8 mouse cellular contexts compared by ENCODE assay signal in the genomic region with DNA sequence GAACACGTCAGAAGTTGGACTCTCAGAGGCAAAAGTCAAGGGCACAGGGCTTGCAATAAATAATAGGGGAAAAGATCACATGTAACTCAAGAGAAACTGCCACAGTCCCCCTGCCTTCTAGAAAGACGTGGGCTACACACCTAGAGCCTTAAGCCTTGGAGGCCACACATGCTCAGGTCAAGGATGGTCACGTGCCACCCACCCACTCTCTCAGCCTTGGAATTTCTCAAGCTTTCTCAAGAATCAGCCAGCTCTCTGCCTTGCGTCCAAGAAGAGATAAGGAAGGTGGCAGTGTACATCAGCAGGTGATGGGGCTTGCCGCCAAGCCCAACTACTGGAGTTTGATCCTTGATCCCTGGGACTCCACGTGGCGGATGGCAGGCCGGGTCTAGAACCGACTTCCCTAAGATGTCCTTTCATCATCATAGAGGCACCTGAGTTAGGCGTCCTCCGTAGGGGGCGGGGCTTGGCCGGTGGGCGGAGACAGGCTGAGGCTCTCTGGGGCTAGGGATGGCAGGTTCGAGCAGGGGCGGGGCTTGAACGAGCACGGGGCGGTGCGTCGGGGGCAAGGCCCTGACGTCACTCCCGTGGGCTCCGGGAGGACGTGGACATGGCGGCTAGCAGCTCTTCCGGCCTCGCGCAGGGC. TPM values are rescaled to one million over a fixed set of nuclear protein-coding genes. Genes with fewer than 3 reads are reported as not detected.
DNase-seq lines count a peak whose midpoint lies in the region; ATAC-seq lines count a peak whose summit lies in the region.

A gene (plus strand): TSS at position 576 of the 646 bp plus-strand sequence.

- peak; percentile 88 for ATAC-seq in CD4-positive, CD25-positive, alpha-beta regulatory T cell, adult 4 months
- peak; percentile 76 for ATAC-seq in heart, embryonic 14.5 days (ENCODE audit: insufficient number of reproducible peaks, insufficient read depth, low FRiP score, low read depth)
- peak; percentile 82 for ATAC-seq in liver, embryonic 13.5 days (ENCODE audit: low read depth)
- peak; percentile 89 for ATAC-seq in stomach, embryonic 16.5 days (ENCODE audit: insufficient read depth, low FRiP score)

- H3K9ac ChIP-seq in heart, embryonic 14.5 days (ENCODE audit: low read length): peak within 1 kb of the TSS; percentile 83
- H3K9ac ChIP-seq in liver, embryonic 13.5 days: peak within 1 kb of the TSS; percentile 69
- H3K9ac ChIP-seq in stomach, embryonic 16.5 days (ENCODE audit: low read length): peak within 1 kb of the TSS; percentile 80

- DNase-seq in c-Kit-negative CD71-positive TER-119-positive erythroid progenitor cells, embryonic 14.5 days (ENCODE audit: low read depth, low spot score): peak; percentile 54
- DNase-seq in fibroblast of lung, adult 2 months (ENCODE audit: low read depth): peak; percentile 73
- DNase-seq in kidney, postnatal 14 days: peak; percentile 93
- peak; percentile 87 for DNase-seq in liver, embryonic 13.5 days
- DNase-seq in neural tube, embryonic 10.5 days (ENCODE audit: extremely low spot score, low spot score): peak; percentile 81

- peaks cover 12 to 23% of the 10 kb centered on the region in 2 experiments for H3K4me1 ChIP-seq in heart, embryonic 14.5 days (ENCODE audit: control insufficient read depth in 2 of 2, insufficient read depth in 2 of 2, low read length in 2 of 2)
- H3K4me1 ChIP-seq in liver, embryonic 13.5 days (replicated peaks): peaks cover 28% of the 10 kb centered on the region
- 0 out of 2 replicates have a peak, but pooled peaks cover 7% of the 10 kb centered on the region for H3K4me1 ChIP-seq in stomach, embryonic 16.5 days (ENCODE audit: control insufficient read depth, insufficient read depth, low read length)

- peak within 1 kb of the TSS; percentile 74 for H3K4me2 ChIP-seq in heart, embryonic 14.5 days (ENCODE audit: low read length)
- H3K4me2 ChIP-seq in liver, embryonic 13.5 days: peak within 1 kb of the TSS; percentile 76
- peak within 1 kb of the TSS; percentile 60 for H3K4me2 ChIP-seq in stomach, embryonic 16.5 days (ENCODE audit: low read depth, low read length)

- WGBS in heart, embryonic 14.5 days: 7% methylated on average over 29 of the region's 29 CpGs
- 7% methylated on average over 29 of the region's 29 CpGs for WGBS in liver, embryonic 13.5 days (ENCODE audit: insufficient replicate concordance)
- 6% methylated on average over 29 of the region's 29 CpGs for WGBS in stomach, embryonic 16.5 days

- peak within 1 kb of the TSS; percentile 59 to 76 for H3K4me3 ChIP-seq in heart, embryonic 14.5 days (ENCODE audit: control insufficient read depth in 1 of 2, insufficient read depth in 1 of 2, low read depth in 1 of 2, low read length in 2 of 2)
- peak within 1 kb of the TSS; percentile 70 for H3K4me3 ChIP-seq in liver, embryonic 13.5 days (replicated peaks)
- H3K4me3 ChIP-seq in stomach, embryonic 16.5 days (replicated peaks; ENCODE audit: low read length): peak within 1 kb of the TSS; percentile 68

- H3K9me3 ChIP-seq in heart, embryonic 14.5 days (ENCODE audit: control insufficient read depth, low read length): no peaks in the 10 kb centered on the region
- H3K9me3 ChIP-seq in liver, embryonic 13.5 days (replicated peaks): no peaks in the 10 kb centered on the region
- H3K9me3 ChIP-seq in stomach, embryonic 16.5 days (replicated peaks; ENCODE audit: control insufficient read depth, low read length): no peaks in the 10 kb centered on the region

- H3K36me3 ChIP-seq in heart, embryonic 14.5 days (ENCODE audit: control insufficient read depth, insufficient read depth, low read length): no peaks in the 10 kb centered on the region
- no peaks in the 10 kb centered on the region for H3K36me3 ChIP-seq in liver, embryonic 13.5 days
- no peaks in the 10 kb centered on the region for H3K36me3 ChIP-seq in stomach, embryonic 16.5 days (ENCODE audit: control insufficient read depth, insufficient read depth, low read length)

- H3K27me3 ChIP-seq in heart, embryonic 14.5 days (ENCODE audit: control insufficient read depth, insufficient read depth, low read length): peaks cover 18% of the 10 kb centered on the region
- H3K27me3 ChIP-seq in liver, embryonic 13.5 days: peaks cover 67% of the 10 kb centered on the region
- H3K27me3 ChIP-seq in stomach, embryonic 16.5 days (ENCODE audit: control insufficient read depth, insufficient read depth, low read length): peaks cover 22% of the 10 kb centered on the region

- peak within 1 kb of the TSS in 1 of 2 experiments; percentile 24; a peak in 1 of 4 replicates for H3K27ac ChIP-seq in heart, embryonic 14.5 days (replicated peaks in 1 of 2; ENCODE audit: control insufficient read depth in 1 of 2, insufficient read depth in 1 of 2, low read depth in 2 of 2, low read length in 2 of 2)
- H3K27ac ChIP-seq in liver, embryonic 13.5 days: no peak within 1 kb of the TSS; the same call in 1 of the 2 replicates
- peak within 1 kb of the TSS; percentile 39; the same call in 1 of the 2 replicates for H3K27ac ChIP-seq in stomach, embryonic 16.5 days (ENCODE audit: low read length)

RNA-seq across cellular contexts. Expression of the gene that starts here (rescaled TPM):
- 1 to 10 TPM; 1.6 to 1.7 TPM for polyA plus RNA-seq in CD4-positive, CD25-positive, alpha-beta regulatory T cell, adult 4 months (2017; shearing (Covaris generic))
- polyA plus RNA-seq in heart, embryonic 14.5 days (2014; fragmentation: Nextera tagmentation; extraction: Ambion mirVana): 5.0 and 7.3 TPM in 2 replicates
- 0.28 and 0.43 TPM in 2 replicates for polyA plus RNA-seq in liver, embryonic 13.5 days (2015; fragmentation: Nextera tagmentation; extraction: Ambion mirVana)
- polyA plus RNA-seq in stomach, embryonic 16.5 days (2015; fragmentation: Nextera tagmentation; extraction: Ambion mirVana): 5.3 and 5.9 TPM in 2 replicates

Comparison
In these comparisons a context has a peak if more than half of its experiments do, and no peak if none do; other contexts are left out.
1. Peak in DNase-seq, ATAC-seq, H3K4me3 ChIP-seq, H3K9ac ChIP-seq and H3K4me2 ChIP-seq in liver, embryonic 13.5 days; RNA of the gene not detected or under 1 TPM.